Mouse (Mus musculus) erythroblast, embryonic 14.5 days (primary cell): ENCODE results near the gene Vps39. TPM values are rescaled to one million over a fixed set of nuclear protein-coding genes. Genes with fewer than 3 reads are reported as not detected.

Source experiments
- H3K27me3 ChIP-seq: 2 replicates; pipeline ENCODE4 v1.6.1; 2012; ENCODE audit warnings: inconsistent platforms; ENCODE audit not compliant: control insufficient read depth
- H3K36me3 ChIP-seq: 2 replicates; pipeline ENCODE4 v1.6.1; 2012; ENCODE audit warnings: mild to moderate bottlenecking, inconsistent platforms; ENCODE audit not compliant: control insufficient read depth
- H3K4me1 ChIP-seq: 2 replicates; pipeline ENCODE4 v1.6.1; 2012; ENCODE audit warnings: inconsistent platforms; ENCODE audit not compliant: control insufficient read depth
- H3K4me3 ChIP-seq: replicated peaks from 2 replicates; pipeline ENCODE3; 2012; ENCODE audit warnings: moderate library complexity, mild to moderate bottlenecking, inconsistent platforms
- H3K9me3 ChIP-seq: 2 replicates; pipeline ENCODE4 v1.6.1; 2012; ENCODE audit warnings: low read length, inconsistent platforms, mixed read lengths; ENCODE audit not compliant: control insufficient read depth
- GATA1 ChIP-seq: IDR thresholded peaks from 2 replicates; pipeline ENCODE4 v1.6.1; 2012; ENCODE audit warnings: low read length, inconsistent platforms, mixed read lengths
- TAL1 ChIP-seq: IDR thresholded peaks from 3 replicates; pipeline ENCODE4 v1.6.1; 2012; ENCODE audit warnings: low read length, inconsistent platforms, mixed read lengths
- polyA plus RNA-seq: library from polyadenylated mRNA; stranded (reverse); fragments of >175 nt; gene quantifications from 2 replicates; pipeline ENCODE4 v1.2.3, GENCODE M21; 2012

The Vps39 gene
- polyA plus RNA-seq: 0.11 and 0.48 TPM in 2 replicates

- peak within 1 kb of the TSS; percentile 94 for H3K4me3 ChIP-seq
- H3K9me3 ChIP-seq: no peaks in the 10 kb centered on the region
- H3K27me3 ChIP-seq: no peaks in the 10 kb centered on the region
- H3K4me1 ChIP-seq: peaks cover 26% of the 10 kb centered on the region
- H3K36me3 ChIP-seq: peaks cover 45% of the 10 kb centered on the region
- TF ChIP-seq GATA1 (no peak), TAL1 (no peak)
These were observed at the start of gene Vps39 for GRCm38 (mm10) chr2:120352682-120353646. TSS of gene Vps39 (minus strand) at chr2:120353137.

- H3K36me3 ChIP-seq: peaks cover 68% of the 10 kb centered on the region
- no peaks in the 10 kb centered on the region for H3K9me3 ChIP-seq
- TF ChIP-seq GATA1: no peak
- TF ChIP-seq TAL1: no peak
- no peaks in the 10 kb centered on the region for H3K27me3 ChIP-seq
- H3K4me3 ChIP-seq: no peak overlapping the region
- H3K4me1 ChIP-seq: peaks cover 8% of the 10 kb centered on the region
These were observed 45.0 kb upstream of the Vps39 start for GRCm38 (mm10) chr2:120397951-120398350.

- Histone ChIP-seq H3K4me1 (no peaks in the 10 kb centered on the region), H3K27me3 (no peaks in the 10 kb centered on the region), H3K9me3 (no peaks in the 10 kb centered on the region), H3K36me3 (peaks cover 89% of the 10 kb centered on the region), H3K4me3 (no peak overlapping the region)
- TF ChIP-seq GATA1 (no peak), TAL1 (no peak)
These were observed 39.5 kb upstream of the Vps39 start for GRCm38 (mm10) chr2:120392406-120392805.

GRCm38 (mm10) chr2:120390934-120391333 is 38.0 kb upstream of the Vps39 start:
- TF ChIP-seq GATA1 (no peak), TAL1 (no peak)
- H3K9me3 ChIP-seq: no peaks in the 10 kb centered on the region
- H3K4me1 ChIP-seq: no peaks in the 10 kb centered on the region
- no peaks in the 10 kb centered on the region for H3K27me3 ChIP-seq
- H3K36me3 ChIP-seq: peaks cover 83% of the 10 kb centered on the region
- no peak overlapping the region for H3K4me3 ChIP-seq

- no peaks in the 10 kb centered on the region for H3K4me1 ChIP-seq
- no peak for TF ChIP-seq TAL1
- no peak for TF ChIP-seq GATA1
- H3K4me3 ChIP-seq: no peak overlapping the region
- H3K36me3 ChIP-seq: peaks cover 81% of the 10 kb centered on the region
- H3K9me3 ChIP-seq: no peaks in the 10 kb centered on the region
- no peaks in the 10 kb centered on the region for H3K27me3 ChIP-seq
These were observed 36.4 kb upstream of the Vps39 start for GRCm38 (mm10) chr2:120389376-120389775.

GRCm38 (mm10) chr2:120387291-120387690 is 34.4 kb upstream of the Vps39 start:
- Histone ChIP-seq H3K4me3 (no peak overlapping the region), H3K27me3 (no peaks in the 10 kb centered on the region), H3K36me3 (peaks cover 74% of the 10 kb centered on the region), H3K4me1 (no peaks in the 10 kb centered on the region), H3K9me3 (no peaks in the 10 kb centered on the region)
- TF ChIP-seq GATA1: no peak
- no peak for TF ChIP-seq TAL1

- Histone ChIP-seq H3K4me3 (no peak overlapping the region), H3K36me3 (peaks cover 78% of the 10 kb centered on the region), H3K9me3 (no peaks in the 10 kb centered on the region), H3K4me1 (no peaks in the 10 kb centered on the region), H3K27me3 (no peaks in the 10 kb centered on the region)
- TF ChIP-seq TAL1: no peak
- TF ChIP-seq GATA1: no peak
These were observed 33.3 kb upstream of the Vps39 start for GRCm38 (mm10) chr2:120386264-120386663.

GRCm38 (mm10) chr2:120373858-120374257 is 20.9 kb upstream of the Vps39 start:
- TF ChIP-seq GATA1 (no peak), TAL1 (no peak)
- Histone ChIP-seq H3K4me3 (no peak overlapping the region), H3K36me3 (peaks cover 73% of the 10 kb centered on the region), H3K9me3 (no peaks in the 10 kb centered on the region), H3K27me3 (no peaks in the 10 kb centered on the region), H3K4me1 (no peaks in the 10 kb centered on the region)

GRCm38 (mm10) chr2:120367416-120368207 is 14.7 kb upstream of the Vps39 start:
- Histone ChIP-seq H3K9me3 (no peaks in the 10 kb centered on the region), H3K36me3 (peaks cover 78% of the 10 kb centered on the region), H3K4me3 (no peak overlapping the region), H3K27me3 (no peaks in the 10 kb centered on the region), H3K4me1 (no peaks in the 10 kb centered on the region)
- TF ChIP-seq GATA1 (no peak), TAL1 (no peak)
